Mouse (Mus musculus) bone marrow, adult 2 months (tissue): ENCODE measurements around the gene Galntl5.

Experiments used
- CTCF ChIP-seq: fragments of 200-500 bp; IDR thresholded peaks from 2 replicates; pipeline ENCODE4 v1.5.1; 2011; ENCODE audit warnings: low read length, control low read depth; ENCODE audit not compliant: control insufficient read depth, insufficient read depth
- POLR2A ChIP-seq: fragments of 200-500 bp; IDR thresholded peaks from 2 replicates; pipeline ENCODE4 v1.6.1; 2011; ENCODE audit warnings: low read depth, mild to moderate bottlenecking, control low read depth, low read length, borderline replicate concordance; ENCODE audit not compliant: control insufficient read depth

DNA sequence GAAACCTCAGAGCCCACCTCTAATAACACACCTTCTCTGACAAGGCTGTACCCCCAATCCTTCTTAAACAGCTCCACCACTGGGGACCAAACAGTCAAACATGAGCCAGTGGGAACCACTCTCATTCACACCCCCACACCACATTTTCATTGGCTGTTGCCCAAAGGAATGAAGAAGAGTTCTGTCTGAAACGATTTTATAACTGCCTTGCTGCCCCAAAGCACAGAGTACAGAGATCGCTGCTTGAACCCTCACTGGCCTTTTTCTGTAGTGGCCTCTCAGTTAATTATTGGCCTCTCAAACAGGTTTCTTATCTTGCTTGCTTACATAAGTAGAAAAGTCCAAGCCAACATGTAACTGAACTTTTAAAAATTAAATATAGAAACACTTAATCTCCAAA lies 71.2 kb downstream of the Galntl5 start:
- no peak for TF ChIP-seq CTCF
- no peak for TF ChIP-seq POLR2A
